Mouse (Mus musculus) liver, embryonic 11.5 days (tissue): Measurements from ENCODE around the gene Krt31. TPM values are rescaled to one million over a fixed set of nuclear protein-coding genes. Genes with fewer than 3 reads are reported as not detected.

Experiments used
- polyA plus RNA-seq: library from polyadenylated mRNA; unstranded; fragments of >200 nt; fragmentation: Nextera tagmentation; extraction: Ambion mirVana; gene quantifications from 2 replicates; pipeline ENCODE4 v1.2.1, GENCODE M21; 2014

Krt31 gene
- polyA plus RNA-seq, 1 experiment from 2014 or later, result not detected

Other genes starting within 250 kb of the Krt31 start
- not detected in 2 replicates for gene Gm11554, start 246.1 kb downstream of the Krt31 start, polyA plus RNA-seq
- not detected in 2 replicates for gene Krtap4-13, start 240.7 kb downstream of the Krt31 start, polyA plus RNA-seq
- not detected in 2 replicates for gene Gm11564, start 234.9 kb downstream of the Krt31 start, polyA plus RNA-seq
- not detected in 2 replicates for gene 2300003K06Rik, start 212.5 kb downstream of the Krt31 start, polyA plus RNA-seq
- gene Krtap4-16, start 198.9 kb downstream of the Krt31 start, polyA plus RNA-seq, result not detected in 2 replicates
- gene Gm11568, start 192.6 kb downstream of the Krt31 start, polyA plus RNA-seq, result not detected in 2 replicates
- not detected in 2 replicates for gene Gm11559, start 186.1 kb downstream of the Krt31 start, polyA plus RNA-seq
- not detected in 2 replicates for gene Krtap9-1, start 177.2 kb downstream of the Krt31 start, polyA plus RNA-seq
- gene Gm11567, start 171.4 kb downstream of the Krt31 start, polyA plus RNA-seq, result not detected in 2 replicates
- not detected in 2 replicates for gene Krtap31-1, start 142.6 kb downstream of the Krt31 start, polyA plus RNA-seq
- not detected in 2 replicates for gene Gm11565, start 135.8 kb downstream of the Krt31 start, polyA plus RNA-seq
- not detected in 2 replicates for gene Krtap31-2, start 114.3 kb downstream of the Krt31 start, polyA plus RNA-seq
- gene Krtap9-5, start 102.1 kb downstream of the Krt31 start, polyA plus RNA-seq, result not detected in 2 replicates
- gene Krtap29-1, start 71.5 kb downstream of the Krt31 start, polyA plus RNA-seq, result not detected in 2 replicates
- not detected in 2 replicates for gene Krtap16-1, start 64.0 kb downstream of the Krt31 start, polyA plus RNA-seq
- gene Krtap17-1, start 56.6 kb downstream of the Krt31 start, polyA plus RNA-seq, result not detected in 2 replicates
- not detected in 2 replicates for gene Krt33a, start 34.3 kb downstream of the Krt31 start, polyA plus RNA-seq
- not detected in 2 replicates for gene Krt33b, start 20.7 kb downstream of the Krt31 start, polyA plus RNA-seq
- not detected in 2 replicates for gene Krt34, start 9.0 kb downstream of the Krt31 start, polyA plus RNA-seq
- not detected in 2 replicates for gene Krt32, start 37.7 kb upstream of the Krt31 start, polyA plus RNA-seq
- gene Krt35, start 45.7 kb upstream of the Krt31 start, polyA plus RNA-seq, result not detected in 2 replicates
- gene Krt36, start 55.1 kb upstream of the Krt31 start, polyA plus RNA-seq, result not detected in 2 replicates
- gene Krt13, start 71.0 kb upstream of the Krt31 start, polyA plus RNA-seq, result 0.14 TPM in 1 of 2 replicates, not detected in the other
- 0.25 TPM in 1 of 2 replicates, not detected in the other for gene Krt15, start 85.4 kb upstream of the Krt31 start, polyA plus RNA-seq
- 9.6 and 12.4 TPM in 2 replicates for gene Krt19, start 98.1 kb upstream of the Krt31 start, polyA plus RNA-seq
- not detected in 2 replicates for gene Krt9, start 142.7 kb upstream of the Krt31 start, polyA plus RNA-seq
- gene Krt14, start 157.0 kb upstream of the Krt31 start, polyA plus RNA-seq, result 2.1 and 2.3 TPM in 2 replicates
- not detected in 2 replicates for gene Krt16, start 198.4 kb upstream of the Krt31 start, polyA plus RNA-seq
- 0.32 and 0.42 TPM in 2 replicates for gene Krt17, start 210.5 kb upstream of the Krt31 start, polyA plus RNA-seq
- gene Krt42, start 219.3 kb upstream of the Krt31 start, polyA plus RNA-seq, result not detected in 2 replicates